Mouse (Mus musculus) limb, embryonic 10.5 days (tissue): ENCODE measurements around the gene Clgn. TPM values are rescaled to one million over a fixed set of nuclear protein-coding genes. Genes with fewer than 3 reads are reported as not detected.

ENCODE experiments used
- polyA plus RNA-seq: library from polyadenylated mRNA; unstranded; fragments of >200 nt; fragmentation: Nextera tagmentation; extraction: Ambion mirVana; gene quantifications from 2 replicates; pipeline ENCODE4 v1.2.1, GENCODE M21; 2016

Gene Clgn
- polyA plus RNA-seq, 1 experiment from 2014 or later, result 2.0 TPM

Other genes starting within 250 kb of the Clgn start
- 1.1 and 1.7 TPM in 2 replicates for gene Tbc1d9, start 224.5 kb upstream of the Clgn start, polyA plus RNA-seq
- 0.60 and 1.3 TPM in 2 replicates for gene Gm10645, start 223.7 kb upstream of the Clgn start, polyA plus RNA-seq
- not detected in 2 replicates for gene Ucp1, start 99.5 kb upstream of the Clgn start, polyA plus RNA-seq
- gene Elmod2, start 57.4 kb upstream of the Clgn start, polyA plus RNA-seq, result 18.1 and 23.4 TPM in 2 replicates
- gene Mgat4d, start 41.4 kb upstream of the Clgn start, polyA plus RNA-seq, result not detected in 2 replicates
- gene Scoc, start 68.5 kb downstream of the Clgn start, polyA plus RNA-seq, result 97.0 and 97.6 TPM in 2 replicates
- not detected in 2 replicates for gene Olfr370, start 145.9 kb downstream of the Clgn start, polyA plus RNA-seq
- 316 and 317 TPM in 2 replicates for gene Ndufb7, start 176.8 kb downstream of the Clgn start, polyA plus RNA-seq
- 684 and 695 TPM in 2 replicates for gene Tecr, start 218.1 kb downstream of the Clgn start, polyA plus RNA-seq
- gene Dnajb1, start 218.3 kb downstream of the Clgn start, polyA plus RNA-seq, result 78.0 and 89.8 TPM in 2 replicates